In the genomic region with DNA sequence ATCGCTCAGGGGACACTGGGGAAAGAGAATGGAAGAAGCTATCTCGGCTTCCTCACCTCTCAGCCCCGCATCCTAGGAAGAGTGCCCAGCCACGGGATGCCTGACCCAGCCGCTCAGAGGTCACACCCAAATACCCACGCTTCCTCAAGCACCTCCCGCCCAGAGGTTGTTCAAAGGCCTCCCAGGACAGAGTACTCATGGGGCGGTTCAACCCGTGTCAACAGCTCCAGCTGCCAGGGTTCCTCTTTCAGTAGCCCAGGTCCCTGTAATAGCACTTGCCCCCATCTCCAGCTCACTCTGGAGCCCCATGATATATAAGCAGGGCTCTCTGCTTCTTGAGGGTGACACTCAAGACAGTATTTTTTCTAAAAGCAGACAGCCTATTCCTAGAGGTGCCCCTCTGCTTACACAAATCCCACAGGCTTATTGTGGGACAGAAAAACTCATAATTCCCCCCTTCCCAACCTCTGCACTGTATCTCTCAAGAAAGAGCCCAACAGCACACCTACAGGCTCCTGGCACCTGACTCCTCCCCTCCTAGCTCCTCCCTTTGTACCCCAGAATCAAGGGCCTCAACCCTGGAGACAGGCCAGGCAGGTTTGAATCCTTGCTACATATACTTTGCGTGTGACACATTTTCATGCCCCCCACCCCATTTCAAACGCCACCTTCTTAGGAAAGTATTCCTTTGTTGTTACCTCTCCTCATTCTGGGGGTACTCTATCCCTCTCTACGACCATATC, we compare ENCODE assay signal across 8 mouse cellular contexts. TPM values are rescaled to one million over a fixed set of nuclear protein-coding genes. Genes with fewer than 3 reads are reported as not detected.
DNase-seq lines count a peak whose midpoint lies in the region; ATAC-seq and TF ChIP-seq lines count a peak whose summit lies in the region.

No protein-coding gene starts in this region.

- TF ChIP-seq POLR2A in bone marrow, adult 2 months (IDR thresholded peaks at IDR 0.05; ENCODE audit: borderline replicate concordance, control insufficient read depth, low read depth, low read length): no peak

- WGBS in bone marrow, adult 2 months: 20% methylated on average over 12 of the region's 12 CpGs
- 65% methylated on average over 12 of the region's 12 CpGs for WGBS in kidney, embryonic 14.5 days

- peaks cover 6% of the 10 kb centered on the region; the same call in 1 of the 2 replicates for H3K36me3 ChIP-seq in kidney, embryonic 14.5 days (ENCODE audit: control insufficient read depth, insufficient read depth, low read length)

- H3K9ac ChIP-seq in kidney, embryonic 14.5 days (ENCODE audit: low read depth, low read length): no peak overlapping the region

- no peak for ATAC-seq in kidney, embryonic 14.5 days (ENCODE audit: low FRiP score, low TSS enrichment)

- peak overlapping the region; percentile 96 for H3K4me3 ChIP-seq in bone marrow, adult 2 months (replicated peaks; ENCODE audit: control insufficient read depth, low read depth, low read length)
- peak overlapping the region; percentile 67; the same call in 1 of the 2 replicates for H3K4me3 ChIP-seq in kidney, embryonic 14.5 days (ENCODE audit: low read length)

- H3K27ac ChIP-seq in bone marrow, adult 2 months (ENCODE audit: control insufficient read depth, insufficient read depth, low read depth, low read length, poor library complexity): peak overlapping the region; percentile 73
- no peak overlapping the region for H3K27ac ChIP-seq in kidney, embryonic 14.5 days (ENCODE audit: low read depth, low read length)

- H3K4me1 ChIP-seq in bone marrow, adult 2 months (ENCODE audit: control insufficient read depth, insufficient read depth, low read length): peaks cover 9% of the 10 kb centered on the region
- H3K4me1 ChIP-seq in kidney, embryonic 14.5 days (ENCODE audit: control insufficient read depth, insufficient read depth, low read length): peaks cover 26% of the 10 kb centered on the region

- peak; percentile 59 for DNase-seq in cerebellum, adult 11-12 months
- no peak for DNase-seq in cerebellum, adult 18-20 months
- peak; percentile 38 to 50 for DNase-seq in lung, postnatal 4 days
- DNase-seq in left cerebral cortex, adult 8-10 months (ENCODE audit: low spot score in 2 of 2): no peak
- DNase-seq in right cerebral cortex, postnatal 4 days: no peak
- DNase-seq in layer of hippocampus, postnatal 25 days (ENCODE audit: extremely low spot score in 1 of 2, low spot score in 1 of 2): no peak

- TF ChIP-seq CTCF in bone marrow, adult 2 months (IDR thresholded peaks at IDR 0.05; ENCODE audit: control insufficient read depth, insufficient read depth, low read length): 0 out of 2 replicates have a peak, but pooled peaks have one; percentile 7

- no peaks in the 10 kb centered on the region for H3K27me3 ChIP-seq in kidney, embryonic 14.5 days (ENCODE audit: control insufficient read depth, insufficient read depth, low read length)

- no peaks in the 10 kb centered on the region for H3K9me3 ChIP-seq in kidney, embryonic 14.5 days (ENCODE audit: control insufficient read depth, low read length)

- peak overlapping the region; percentile 95 for H3K4me2 ChIP-seq in kidney, embryonic 14.5 days (replicated peaks; ENCODE audit: low read depth, low read length)

RNA-seq across cellular contexts. Expression of a gene that starts 2.6 kb away (rescaled TPM):
- polyA plus RNA-seq in bone marrow, adult 2 months (2011; ENCODE audit: insufficient read depth, insufficient read length, low replicate concordance, missing spikeins): 66.5 and 109 TPM in 2 replicates
- 8.7 and 10.8 TPM in 2 replicates for polyA plus RNA-seq in kidney, embryonic 14.5 days (2014; fragmentation: Nextera tagmentation; extraction: Ambion mirVana)
- total RNA-seq in left cerebral cortex, adult 8-10 months (2022): 10 to 100 TPM; 21.2 to 24.5 (median 22.2) TPM
- total RNA-seq in layer of hippocampus, postnatal 25 days (2021): 10 to 100 TPM; 24.0 to 26.4 TPM

RNA-seq across cellular contexts. Expression of a gene that starts 3.4 kb away (rescaled TPM):
- polyA plus RNA-seq in bone marrow, adult 2 months (2011; ENCODE audit: insufficient read depth, insufficient read length, low replicate concordance, missing spikeins): 7.2 and 13.9 TPM in 2 replicates
- polyA plus RNA-seq in kidney, embryonic 14.5 days (2014; fragmentation: Nextera tagmentation; extraction: Ambion mirVana): 2.2 and 4.2 TPM in 2 replicates
- total RNA-seq in left cerebral cortex, adult 8-10 months (2022): 10 to 100 TPM; 12.1 to 12.9 (median 12.8) TPM
- total RNA-seq in layer of hippocampus, postnatal 25 days (2021): 10 to 100 TPM; 10.5 to 12.4 TPM

RNA-seq across cellular contexts. Expression of a gene that starts 19.8 kb away (rescaled TPM):
- 53.6 and 56.8 TPM in 2 replicates for polyA plus RNA-seq in bone marrow, adult 2 months (2011; ENCODE audit: insufficient read depth, insufficient read length, low replicate concordance, missing spikeins)
- polyA plus RNA-seq in kidney, embryonic 14.5 days (2014; fragmentation: Nextera tagmentation; extraction: Ambion mirVana): 15.7 and 18.5 TPM in 2 replicates
- total RNA-seq in left cerebral cortex, adult 8-10 months (2022): 100 to 1,000 TPM; 214 to 232 (median 222) TPM
- total RNA-seq in layer of hippocampus, postnatal 25 days (2021): 100 to 1,000 TPM; 195 to 200 TPM

RNA-seq across cellular contexts. Expression of a gene that starts 32.7 kb away (rescaled TPM):
- polyA plus RNA-seq in bone marrow, adult 2 months (2011; ENCODE audit: insufficient read depth, insufficient read length, low replicate concordance, missing spikeins): 6.8 and 14.6 TPM in 2 replicates
- polyA plus RNA-seq in kidney, embryonic 14.5 days (2014; fragmentation: Nextera tagmentation; extraction: Ambion mirVana): 22.4 and 28.8 TPM in 2 replicates
- 10 to 100 TPM; 61.3 to 75.7 (median 69.9) TPM for total RNA-seq in left cerebral cortex, adult 8-10 months (2022)
- total RNA-seq in layer of hippocampus, postnatal 25 days (2021): 10 to 100 TPM; 44.4 to 51.1 TPM

RNA-seq across cellular contexts. Expression of a gene that starts 38.3 kb away (rescaled TPM):
- polyA plus RNA-seq in bone marrow, adult 2 months (2011; ENCODE audit: insufficient read depth, insufficient read length, low replicate concordance, missing spikeins): 7.8 and 16.8 TPM in 2 replicates
- polyA plus RNA-seq in kidney, embryonic 14.5 days (2014; fragmentation: Nextera tagmentation; extraction: Ambion mirVana): 0.39 and 0.90 TPM in 2 replicates
- total RNA-seq in left cerebral cortex, adult 8-10 months (2022): 10 to 100 TPM; 10.5 to 13.2 (median 11.9) TPM
- total RNA-seq in layer of hippocampus, postnatal 25 days (2021): 10 to 100 TPM in 1 of 2 experiments, 1 to 10 TPM in 1; 7.1 to 11.8 TPM

Comparison
In these comparisons a context has a peak if more than half of its experiments do, and no peak if none do; other contexts are left out.
1. DNase-seq: peak in cerebellum, adult 11-12 months (single experiment) and lung, postnatal 4 days (2 of 2); none in cerebellum, adult 18-20 months (0 of 2), left cerebral cortex, adult 8-10 months (0 of 2), right cerebral cortex, postnatal 4 days (single experiment) and layer of hippocampus, postnatal 25 days (0 of 2).